Mouse (Mus musculus) retina, adult 2 months (tissue): ENCODE measurements at regions not wholly inside any gene's neighbourhood (a gene's known extent, or its start where the extent isn't known, plus 50 kb on each side); places are given as distances from the start of the nearest gene placed in this dataset.
A peak's percentile ranks its signal among the peaks of the same experiment; 100 is the strongest.

ENCODE experiments used
- DNase-seq: peaks from one replicate; pipeline ENCODE4 v3.0.0-alpha.2; 2012; ENCODE audit warnings: low read depth, low spot score

GRCm38 (mm10) chr11:111443381-111443780 lies 377.4 kb downstream of the Kcnj2 start:
- no peak for DNase-seq

- no peak for DNase-seq
These were observed 378.8 kb downstream of the Kcnj2 start for GRCm38 (mm10) chr11:111444791-111445190.

GRCm38 (mm10) chr11:111445764-111446163 lies 379.8 kb downstream of the Kcnj2 start:
- no peak for DNase-seq

GRCm38 (mm10) chr11:111450811-111451494 lies 385.0 kb downstream of the Kcnj2 start:
- DNase-seq = no peak

GRCm38 (mm10) chr11:111460046-111460445 lies 394.1 kb downstream of the Kcnj2 start:
- no peak for DNase-seq

- DNase-seq = no peak
These were observed 419.0 kb downstream of the Kcnj2 start for GRCm38 (mm10) chr11:111484981-111485380.

GRCm38 (mm10) chr11:111512471-111512870 lies 446.5 kb downstream of the Kcnj2 start:
- DNase-seq = no peak

GRCm38 (mm10) chr11:111522716-111523115 lies 456.8 kb downstream of the Kcnj2 start:
- DNase-seq = no peak

- no peak for DNase-seq
These were observed 457.5 kb downstream of the Kcnj2 start for GRCm38 (mm10) chr11:111523465-111523864.

GRCm38 (mm10) chr11:111526010-111526742 lies 460.2 kb downstream of the Kcnj2 start:
- DNase-seq = no peak

- no peak for DNase-seq
These were observed 463.6 kb downstream of the Kcnj2 start for GRCm38 (mm10) chr11:111529591-111529990.

GRCm38 (mm10) chr11:111530912-111531311 lies 464.9 kb downstream of the Kcnj2 start:
- no peak for DNase-seq

GRCm38 (mm10) chr11:111532457-111532856 lies 466.5 kb downstream of the Kcnj2 start:
- no peak for DNase-seq

- peak; percentile 26 for DNase-seq
These were observed 470.3 kb downstream of the Kcnj2 start for GRCm38 (mm10) chr11:111536040-111536836.

GRCm38 (mm10) chr11:111537654-111538053 lies 471.7 kb downstream of the Kcnj2 start:
- DNase-seq = no peak

- DNase-seq = no peak
These were observed 474.0 kb downstream of the Kcnj2 start for GRCm38 (mm10) chr11:111539960-111540359.

GRCm38 (mm10) chr11:111545291-111545690 lies 479.3 kb downstream of the Kcnj2 start:
- no peak for DNase-seq

- no peak for DNase-seq
These were observed 489.2 kb downstream of the Kcnj2 start for GRCm38 (mm10) chr11:111555131-111555530.

GRCm38 (mm10) chr11:111555615-111556014 lies 489.7 kb downstream of the Kcnj2 start:
- no peak for DNase-seq

- no peak for DNase-seq
These were observed 492.6 kb downstream of the Kcnj2 start for GRCm38 (mm10) chr11:111558302-111559140.

- DNase-seq = no peak
These were observed 497.2 kb downstream of the Kcnj2 start for GRCm38 (mm10) chr11:111563171-111563570.
